Mouse (Mus musculus): Measurements from ENCODE around the gene Serpina10. TPM values are rescaled to one million over a fixed set of nuclear protein-coding genes. Genes with fewer than 3 reads are reported as not detected.
"Not testable (repeated sequence)": the region's sequence is repeated elsewhere in the genome, so short reads cannot be mapped to it uniquely, and the experiment has no call there.

Serpina10 gene
- polyA plus RNA-seq, 1 experiment from 2014 or later: 44.7 TPM

GRCm38 (mm10) chr12:103615141-103615540 is 16.1 kb downstream of the Serpina10 start:
- Histone ChIP-seq H3K9me3 (replicated peaks) (no peaks in the 10 kb centered on the region), H3K9ac (no peak overlapping the region), H3K4me1 (replicated peaks) (no peaks in the 10 kb centered on the region), H3K36me3 (replicated peaks) (0 out of 2 replicates have a peak, but pooled peaks cover 6% of the 10 kb centered on the region), H3K27ac (replicated peaks) (no peak overlapping the region), H3K4me3 (replicated peaks) (no peak overlapping the region), H3K4me2 (no peak overlapping the region), H3K27me3 (no peaks in the 10 kb centered on the region)
- no peak for ATAC-seq (ENCODE audit: insufficient read depth)
- WGBS (ENCODE audit: insufficient replicate concordance): 71% methylated on average over 1 of the region's 1 CpGs

GRCm38 (mm10) chr12:103601839-103602238 is 29.4 kb downstream of the Serpina10 start:
- H3K27me3 ChIP-seq: no peaks in the 10 kb centered on the region
- no peak overlapping the region for H3K4me2 ChIP-seq
- 51% methylated on average over 3 of the region's 3 CpGs for WGBS (ENCODE audit: insufficient replicate concordance)
- H3K4me1 ChIP-seq (replicated peaks): no peaks in the 10 kb centered on the region
- ATAC-seq (ENCODE audit: insufficient read depth): no peak
- H3K9me3 ChIP-seq (replicated peaks): no peaks in the 10 kb centered on the region
- H3K4me3 ChIP-seq (replicated peaks): no peak overlapping the region
- H3K27ac ChIP-seq (replicated peaks): no peak overlapping the region
- H3K9ac ChIP-seq: no peak overlapping the region
- no peaks in the 10 kb centered on the region for H3K36me3 ChIP-seq (replicated peaks)

- Histone ChIP-seq H3K9ac (no peak overlapping the region), H3K27ac (replicated peaks) (no peak overlapping the region), H3K27me3 (no peaks in the 10 kb centered on the region), H3K4me2 (no peak overlapping the region), H3K36me3 (replicated peaks) (no peaks in the 10 kb centered on the region), H3K9me3 (replicated peaks) (no peaks in the 10 kb centered on the region), H3K4me1 (replicated peaks) (no peaks in the 10 kb centered on the region), H3K4me3 (replicated peaks) (no peak overlapping the region)
- 39% methylated on average over 3 of the region's 3 CpGs for WGBS (ENCODE audit: insufficient replicate concordance)
- ATAC-seq (ENCODE audit: insufficient read depth): no peak
Measured at GRCm38 (mm10) chr12:103600364-103600763, 30.9 kb downstream of the Serpina10 start.

- H3K4me3 ChIP-seq (replicated peaks): no peak overlapping the region
- no peaks in the 10 kb centered on the region for H3K36me3 ChIP-seq (replicated peaks)
- no peak overlapping the region for H3K27ac ChIP-seq (replicated peaks)
- ATAC-seq (ENCODE audit: insufficient read depth): no peak
- H3K27me3 ChIP-seq: no peaks in the 10 kb centered on the region
- no peak overlapping the region for H3K9ac ChIP-seq
- H3K9me3 ChIP-seq (replicated peaks): no peaks in the 10 kb centered on the region
- no peaks in the 10 kb centered on the region for H3K4me1 ChIP-seq (replicated peaks)
- H3K4me2 ChIP-seq: no peak overlapping the region
- 32% methylated on average over 2 of the region's 2 CpGs for WGBS (ENCODE audit: insufficient replicate concordance)
Measured at GRCm38 (mm10) chr12:103598411-103598810, 32.8 kb downstream of the Serpina10 start.

GRCm38 (mm10) chr12:103583771-103584170 is 47.5 kb downstream of the Serpina10 start:
- no peak overlapping the region for H3K4me2 ChIP-seq
- no peak overlapping the region for H3K4me3 ChIP-seq (replicated peaks)
- no peaks in the 10 kb centered on the region for H3K27me3 ChIP-seq
- H3K9ac ChIP-seq: no peak overlapping the region
- H3K4me1 ChIP-seq (replicated peaks): no peaks in the 10 kb centered on the region
- ATAC-seq (ENCODE audit: insufficient read depth): no peak
- no peak overlapping the region for H3K27ac ChIP-seq (replicated peaks)
- no peaks in the 10 kb centered on the region for H3K36me3 ChIP-seq (replicated peaks)
- WGBS (ENCODE audit: insufficient replicate concordance): 68% methylated on average over 8 of the region's 8 CpGs
- H3K9me3 ChIP-seq (replicated peaks): no peaks in the 10 kb centered on the region

- H3K9me3 ChIP-seq (replicated peaks); H3K4me2 ChIP-seq; H3K9ac ChIP-seq; H3K4me3 ChIP-seq (replicated peaks); ATAC-seq (ENCODE audit: insufficient read depth); H3K27ac ChIP-seq (replicated peaks); H3K4me1 ChIP-seq (replicated peaks); H3K27me3 ChIP-seq; H3K36me3 ChIP-seq (replicated peaks): not testable (repeated sequence)
- WGBS (ENCODE audit: insufficient replicate concordance): 70% methylated on average over 6 of the region's 6 CpGs
Measured at GRCm38 (mm10) chr12:103578148-103578547, 53.1 kb downstream of the Serpina10 start.

GRCm38 (mm10) chr12:103569690-103570089 is 61.6 kb downstream of the Serpina10 start:
- Histone ChIP-seq H3K36me3 (replicated peaks) (no peaks in the 10 kb centered on the region), H3K9me3 (replicated peaks) (no peaks in the 10 kb centered on the region), H3K4me2 (no peak overlapping the region), H3K9ac (no peak overlapping the region), H3K4me1 (replicated peaks) (no peaks in the 10 kb centered on the region), H3K27me3 (no peaks in the 10 kb centered on the region), H3K27ac (replicated peaks) (no peak overlapping the region), H3K4me3 (replicated peaks) (no peak overlapping the region)
- no peak for ATAC-seq (ENCODE audit: insufficient read depth)
- 44% methylated on average over 6 of the region's 6 CpGs for WGBS (ENCODE audit: insufficient replicate concordance)

GRCm38 (mm10) chr12:103567129-103567528 is 64.1 kb downstream of the Serpina10 start:
- no peak overlapping the region for H3K4me2 ChIP-seq
- H3K36me3 ChIP-seq (replicated peaks): no peaks in the 10 kb centered on the region
- H3K9ac ChIP-seq: no peak overlapping the region
- no peaks in the 10 kb centered on the region for H3K9me3 ChIP-seq (replicated peaks)
- no peak overlapping the region for H3K4me3 ChIP-seq (replicated peaks)
- no peaks in the 10 kb centered on the region for H3K4me1 ChIP-seq (replicated peaks)
- 45% methylated on average over 3 of the region's 3 CpGs for WGBS (ENCODE audit: insufficient replicate concordance)
- no peak overlapping the region for H3K27ac ChIP-seq (replicated peaks)
- H3K27me3 ChIP-seq: no peaks in the 10 kb centered on the region
- no peak for ATAC-seq (ENCODE audit: insufficient read depth)

GRCm38 (mm10) chr12:103565151-103565550 is 66.1 kb downstream of the Serpina10 start:
- no peaks in the 10 kb centered on the region for H3K36me3 ChIP-seq (replicated peaks)

More at GRCm38 (mm10) chr12:103565151-103565550, 66.1 kb downstream of the Serpina10 start:
- Histone ChIP-seq H3K4me3 (replicated peaks) (no peak overlapping the region), H3K27me3 (no peaks in the 10 kb centered on the region), H3K9ac (no peak overlapping the region), H3K4me2 (no peak overlapping the region), H3K9me3 (replicated peaks) (no peaks in the 10 kb centered on the region), H3K4me1 (replicated peaks) (no peaks in the 10 kb centered on the region), H3K27ac (replicated peaks) (no peak overlapping the region)
- ATAC-seq (ENCODE audit: insufficient read depth): no peak
- 44% methylated on average over 7 of the region's 7 CpGs for WGBS (ENCODE audit: insufficient replicate concordance)

Other genes starting within 250 kb of the Serpina10 start
- 28.5 and 28.9 TPM in 2 replicates for gene Otub2, start 242.8 kb downstream of the Serpina10 start, polyA plus RNA-seq (2015; fragmentation: Nextera tagmentation; extraction: Ambion mirVana)
- gene 9330161L09Rik, start 223.6 kb downstream of the Serpina10 start, polyA plus RNA-seq (2015; fragmentation: Nextera tagmentation; extraction: Ambion mirVana): 0.12 and 0.26 TPM in 2 replicates
- gene Ddx24, start 205.6 kb downstream of the Serpina10 start, polyA plus RNA-seq (2015; fragmentation: Nextera tagmentation; extraction: Ambion mirVana): 32.3 and 47.5 TPM in 2 replicates
- gene Ifi27, start 197.2 kb downstream of the Serpina10 start, polyA plus RNA-seq (2015; fragmentation: Nextera tagmentation; extraction: Ambion mirVana): 26.4 and 31.5 TPM in 2 replicates
- 12.7 and 15.7 TPM in 2 replicates for gene Ifi27l2a, start 187.8 kb downstream of the Serpina10 start, polyA plus RNA-seq (2015; fragmentation: Nextera tagmentation; extraction: Ambion mirVana)
- gene Ifi27l2b, start 174.2 kb downstream of the Serpina10 start, polyA plus RNA-seq (2015; fragmentation: Nextera tagmentation; extraction: Ambion mirVana): not detected in 2 replicates
- gene Ppp4r4, start 99.2 kb downstream of the Serpina10 start, polyA plus RNA-seq (2015; fragmentation: Nextera tagmentation; extraction: Ambion mirVana): 1.0 and 1.3 TPM in 2 replicates
- gene Serpina6, start 25.8 kb upstream of the Serpina10 start, polyA plus RNA-seq (2015; fragmentation: Nextera tagmentation; extraction: Ambion mirVana): 1,444 and 1,483 TPM in 2 replicates
- 0.17 TPM in 1 of 2 replicates, not detected in the other for gene Serpina16, start 44.7 kb upstream of the Serpina10 start, polyA plus RNA-seq (2015; fragmentation: Nextera tagmentation; extraction: Ambion mirVana)
- 0.05 TPM in 2 replicates for gene Serpina1f, start 64.1 kb upstream of the Serpina10 start, polyA plus RNA-seq (2015; fragmentation: Nextera tagmentation; extraction: Ambion mirVana)
- gene Serpina1d, start 142.1 kb upstream of the Serpina10 start, polyA plus RNA-seq (2015; fragmentation: Nextera tagmentation; extraction: Ambion mirVana): 369 and 460 TPM in 2 replicates
- 949 and 1,166 TPM in 2 replicates for gene Serpina1b, start 198.9 kb upstream of the Serpina10 start, polyA plus RNA-seq (2015; fragmentation: Nextera tagmentation; extraction: Ambion mirVana)
- gene Serpina1a, start 232.1 kb upstream of the Serpina10 start, polyA plus RNA-seq (2015; fragmentation: Nextera tagmentation; extraction: Ambion mirVana): 688 and 858 TPM in 2 replicates

Measured in liver, embryonic 15.5 days (tissue).